Mouse (Mus musculus) brain, embryonic 14.5 days (tissue): ENCODE results near the gene Clptm1.

ENCODE experiments used
- CTCF ChIP-seq: fragments of 200-500 bp; IDR thresholded peaks from 2 replicates; pipeline ENCODE4 v1.5.1; 2012; ENCODE audit warnings: inconsistent platforms, mild to moderate bottlenecking, moderate library complexity, borderline replicate concordance; ENCODE audit not compliant: insufficient read depth, insufficient read length; ENCODE audit errors: extremely low read depth
- POLR2A ChIP-seq: fragments of 200-500 bp; IDR thresholded peaks from 2 replicates; pipeline ENCODE4 v1.6.1; 2012; ENCODE audit warnings: mild to moderate bottlenecking, inconsistent platforms, borderline replicate concordance; ENCODE audit not compliant: poor library complexity, insufficient read depth, insufficient read length, severe bottlenecking; ENCODE audit errors: extremely low read depth

DNA sequence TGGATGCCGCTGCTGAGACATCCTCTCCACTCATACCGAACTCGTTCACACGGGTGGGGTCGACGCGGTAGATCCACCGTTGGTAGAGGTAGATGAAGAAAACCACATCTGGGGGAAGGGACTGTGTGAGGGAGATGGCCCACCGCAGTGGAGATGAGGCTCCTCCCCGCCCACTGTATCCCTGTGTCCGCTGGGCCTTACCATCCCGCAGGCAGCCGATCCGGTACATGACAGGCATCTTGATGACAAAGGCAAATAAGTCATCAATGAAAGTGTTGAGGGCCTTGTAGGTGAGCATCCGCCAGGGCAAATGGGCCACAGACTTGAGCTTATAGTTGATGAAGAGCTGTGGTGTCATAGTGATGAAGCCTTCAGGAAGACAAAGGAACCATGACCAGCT, 31.0 kb downstream of the Clptm1 start:
- TF ChIP-seq CTCF (no peak), POLR2A (no peak)
